Mouse (Mus musculus): Measurements from ENCODE around the gene Zbtb24.

DNA sequence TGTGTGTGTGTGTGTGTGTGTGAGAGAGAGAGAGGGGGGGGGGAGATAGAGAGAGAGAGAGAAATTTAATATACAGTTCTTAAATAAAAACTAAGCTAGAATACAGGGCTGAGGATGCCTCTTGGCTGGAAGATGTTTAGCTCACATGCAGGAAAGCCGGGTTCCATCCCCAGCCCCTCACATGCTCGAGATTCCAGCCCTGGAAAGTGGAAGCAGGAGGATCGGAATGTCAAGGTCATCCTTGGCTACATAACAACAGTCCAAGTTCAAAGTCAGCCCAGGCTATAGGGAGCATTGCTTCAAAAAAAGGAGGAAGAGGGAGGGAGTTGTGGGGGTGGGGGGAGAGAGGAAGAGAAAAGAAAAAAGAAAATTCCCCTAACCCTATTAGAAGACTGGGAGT lies 15.0 kb upstream of the Zbtb24 start:
- TF ChIP-seq CTCF (IDR thresholded peaks at IDR 0.05) (no peak), POLR2A (IDR thresholded peaks at IDR 0.05; ENCODE audit: insufficient read depth, low read depth, low read length) (no peak)
